Mouse (Mus musculus) adrenal gland, postnatal 0 days (tissue): ENCODE measurements around the gene Ccdc33. TPM values are rescaled to one million over a fixed set of nuclear protein-coding genes. Genes with fewer than 3 reads are reported as not detected.

Experiments
- polyA plus RNA-seq: library from polyadenylated mRNA; unstranded; fragments of >200 nt; fragmentation: Nextera tagmentation; extraction: Ambion mirVana; gene quantifications from 2 replicates; pipeline ENCODE4 v1.2.1, GENCODE M21; 2015

Ccdc33 gene
- polyA plus RNA-seq = 0.11 and 0.43 TPM in 2 replicates

GRCm38 (mm10) chr9:58118671-58119070 lies at the start of gene Ccdc33:
Gene Ccdc33, minus strand, starts transcription at chr9:58118823.

DNA sequence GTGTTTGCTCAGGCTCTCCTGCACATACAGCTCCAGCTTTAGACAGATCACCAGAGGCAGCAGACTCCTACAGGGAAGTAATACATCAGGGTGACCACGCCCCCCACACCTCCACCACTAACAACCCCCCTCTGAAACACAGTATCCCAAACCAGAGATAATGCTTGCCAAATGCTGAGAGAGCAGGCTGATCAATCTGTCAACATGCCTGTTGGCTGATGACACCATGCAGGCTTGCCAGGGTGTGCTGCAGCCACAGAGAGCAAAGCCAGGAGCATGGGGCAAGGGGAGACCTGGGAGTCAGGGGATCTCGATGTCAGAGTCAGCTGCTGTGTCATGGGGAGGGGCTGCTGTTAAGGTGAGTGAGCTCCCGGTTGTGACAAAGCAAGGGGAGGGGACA lies 55.1 kb downstream of the Ccdc33 start, which contains the start of gene Stra6:
TSS of gene Stra6 (plus strand) at position 258 of the 400 bp plus-strand sequence.

GRCm38 (mm10) chr9:58005753-58006461 lies 112.7 kb downstream of the Ccdc33 start, which contains the start of gene Cyp11a1:
Gene Cyp11a1, plus strand, starts transcription at chr9:58006411.

Other genes starting within 250 kb of the Ccdc33 start
- 97.8 and 135 TPM in 2 replicates for gene Ubl7, start 207.8 kb downstream of the Ccdc33 start, polyA plus RNA-seq
- gene Sema7a, start 178.7 kb downstream of the Ccdc33 start, polyA plus RNA-seq = 0.58 and 0.77 TPM in 2 replicates
- gene Cyp11a1, start 112.4 kb downstream of the Ccdc33 start, polyA plus RNA-seq = 1,362 and 3,742 TPM in 2 replicates
- gene Stra6, start 55.0 kb downstream of the Ccdc33 start, polyA plus RNA-seq = 3.1 and 7.0 TPM in 2 replicates
- gene Islr, start 85.5 kb upstream of the Ccdc33 start, polyA plus RNA-seq = 92.3 and 172 TPM in 2 replicates
- gene Islr2, start 85.5 kb upstream of the Ccdc33 start, polyA plus RNA-seq = 1.4 and 4.7 TPM in 2 replicates
- 7.7 and 11.6 TPM in 2 replicates for gene Pml, start 131.0 kb upstream of the Ccdc33 start, polyA plus RNA-seq
- 36.8 and 43.0 TPM in 2 replicates for gene Stoml1, start 134.3 kb upstream of the Ccdc33 start, polyA plus RNA-seq
- 82.7 and 122 TPM in 2 replicates for gene Loxl1, start 194.4 kb upstream of the Ccdc33 start, polyA plus RNA-seq